Mouse (Mus musculus): ENCODE measurements around the gene Rhox13.

The Rhox13 gene

GRCm38 (mm10) chrX:38120982-38121381 is at the start of gene Rhox13:
Gene Rhox13 (plus strand): TSS chrX:38121219.
- DNase-seq = no peak

GRCm38 (mm10) chrX:38084226-38084625 is 36.8 kb upstream of the Rhox13 start:
- DNase-seq = peak; percentile 30

GRCm38 (mm10) chrX:38085041-38085440 is 36.0 kb upstream of the Rhox13 start, which contains the start of gene Rhox11:
Gene Rhox11 (minus strand): TSS chrX:38085141.
- DNase-seq = no peak

GRCm38 (mm10) chrX:38110807-38111206 is 10.2 kb upstream of the Rhox13 start, which contains the start of gene Rhox12:
Gene Rhox12 (minus strand): TSS chrX:38110907.
- DNase-seq = no peak

- no peak for DNase-seq
Observed at GRCm38 (mm10) chrX:38121478-38121877, 459 bp downstream of the Rhox13 start.

GRCm38 (mm10) chrX:38159097-38159496 is 38.1 kb downstream of the Rhox13 start:
- no peak for DNase-seq

- no peak for DNase-seq
Observed at GRCm38 (mm10) chrX:38165315-38165714, 44.3 kb downstream of the Rhox13 start.

- no peak for DNase-seq
Observed at GRCm38 (mm10) chrX:38166064-38166463, 45.0 kb downstream of the Rhox13 start.

GRCm38 (mm10) chrX:38166592-38166991 is 45.6 kb downstream of the Rhox13 start:
- DNase-seq = no peak

All from cerebellum, adult 8-10 months (tissue).